Mouse (Mus musculus) heart, embryonic 11.5 days (tissue): ENCODE results near the gene Ercc6. TPM values are rescaled to one million over a fixed set of nuclear protein-coding genes. Genes with fewer than 3 reads are reported as not detected.

ENCODE experiments used
- ATAC-seq: fragments of 200-750 bp; cut with Nextera tagmentation; replicated peaks from 2 replicates; pipeline ENCODE4 v1.8.0; 2017; ENCODE audit warnings: moderate library complexity; ENCODE audit not compliant: insufficient number of reproducible peaks, low FRiP score, low TSS enrichment
- H3K27ac ChIP-seq: fragments of 300-500 bp; sonication (generic); 2 replicates; pipeline ENCODE4 v1.5.1; 2014; ENCODE audit warnings: mild to moderate bottlenecking, low read depth, low read length
- H3K27me3 ChIP-seq: fragments of 300-500 bp; sonication (generic); 2 replicates; pipeline ENCODE4 v1.6.1; 2014; ENCODE audit warnings: mild to moderate bottlenecking, low read length, mixed read lengths; ENCODE audit not compliant: control insufficient read depth, insufficient read depth
- H3K36me3 ChIP-seq: fragments of 300-500 bp; sonication (generic); 2 replicates; pipeline ENCODE4 v1.6.1; 2014; ENCODE audit warnings: mild to moderate bottlenecking, low read length, moderate library complexity, mixed read lengths; ENCODE audit not compliant: control insufficient read depth, insufficient read depth
- H3K4me1 ChIP-seq: fragments of 300-500 bp; sonication (generic); 2 replicates; pipeline ENCODE4 v1.6.1; 2014; ENCODE audit warnings: low read length; ENCODE audit not compliant: control insufficient read depth, insufficient read depth
- H3K4me2 ChIP-seq: fragments of 300-500 bp; sonication (generic); 2 replicates; pipeline ENCODE4 v1.6.1; 2014; ENCODE audit warnings: mild to moderate bottlenecking, moderate library complexity
- H3K4me3 ChIP-seq: fragments of 300-500 bp; sonication (generic); 2 replicates; pipeline ENCODE4 v1.5.1; 2014; ENCODE audit warnings: low read depth, low read length
- H3K9ac ChIP-seq: fragments of 300-500 bp; sonication (generic); 2 replicates; pipeline ENCODE4 v1.6.1; 2014; ENCODE audit warnings: mild to moderate bottlenecking, low read depth, low read length, moderate library complexity
- H3K9me3 ChIP-seq: fragments of 300-500 bp; sonication (generic); replicated peaks from 2 replicates; pipeline ENCODE4 v1.6.1; 2016; ENCODE audit warnings: low read length; ENCODE audit not compliant: control insufficient read depth
- WGBS: fragments of 180-500 bp; shearing (Covaris S2); extraction: QIAGEN DNeasy Blood & Tissue Kit; methylation state at CpG from one replicate; pipeline ENCODE4 v1.1.7; 2014; ENCODE audit not compliant: insufficient replicate concordance; 5-methylcytosine and 5-hydroxymethylcytosine counted together
- polyA plus RNA-seq: library from polyadenylated mRNA; unstranded; fragments of >200 nt; fragmentation: Nextera tagmentation; extraction: Ambion mirVana; gene quantifications from 2 replicates; pipeline ENCODE4 v1.2.1, GENCODE M21; 2014

Gene Ercc6
- polyA plus RNA-seq, 1 experiment from 2014 or later = 17.3 TPM

DNA sequence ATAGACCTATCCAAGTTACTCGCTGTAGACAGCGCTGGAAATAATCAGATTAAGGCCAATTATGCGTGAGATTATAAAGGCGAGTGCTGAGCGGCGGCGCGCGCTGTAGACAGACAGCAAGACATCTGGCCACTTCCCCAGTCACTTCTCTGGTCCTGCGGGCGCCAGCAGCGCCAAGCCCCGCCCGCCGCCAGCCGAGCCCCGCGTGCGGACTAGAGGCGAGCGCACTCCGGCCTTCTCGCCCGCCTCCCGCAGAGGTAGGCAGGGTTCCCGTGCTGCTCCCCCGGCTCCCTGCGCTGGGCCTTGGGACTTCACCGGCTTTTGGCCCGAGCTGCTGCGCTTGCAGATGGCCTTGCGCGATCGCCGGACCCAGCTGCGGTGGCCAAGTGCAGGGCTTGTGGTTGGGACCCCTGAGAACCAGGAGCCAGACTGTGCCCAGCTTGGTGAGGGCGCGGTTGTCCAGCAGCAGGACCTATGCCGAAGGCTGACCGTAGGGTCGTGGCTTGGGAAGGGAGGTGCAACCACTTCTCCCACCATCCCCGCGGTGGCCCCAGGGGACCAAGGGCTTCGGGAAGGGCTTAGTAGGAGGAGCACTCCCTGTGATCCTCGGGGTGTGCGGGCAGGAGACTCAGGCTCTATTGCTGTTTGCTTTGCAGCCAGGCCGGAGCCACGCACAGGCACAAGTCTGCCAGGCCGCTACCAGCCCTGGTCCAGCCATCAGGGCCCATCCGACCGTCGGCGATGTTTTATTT lies 86.1 kb downstream of the Ercc6 start, which contains the start of gene Prrxl1:
Gene Prrxl1 (plus strand): TSS at position 118 of the 752 bp plus-strand sequence.
- H3K4me3 ChIP-seq = peak within 1 kb of the TSS; percentile 29
- H3K27ac ChIP-seq = no peak within 1 kb of the TSS
- ATAC-seq = no peak
- no peak within 1 kb of the TSS for H3K9ac ChIP-seq
- under 1% methylated on average over 53 of the region's 53 CpGs for WGBS
- peak within 1 kb of the TSS; percentile 52 for H3K4me2 ChIP-seq
- H3K27me3 ChIP-seq = peaks cover 94% of the 10 kb centered on the region
- peaks cover 5% of the 10 kb centered on the region; the same call in 1 of the 2 replicates for H3K4me1 ChIP-seq
- no peaks in the 10 kb centered on the region for H3K9me3 ChIP-seq
- H3K36me3 ChIP-seq = no peaks in the 10 kb centered on the region

DNA sequence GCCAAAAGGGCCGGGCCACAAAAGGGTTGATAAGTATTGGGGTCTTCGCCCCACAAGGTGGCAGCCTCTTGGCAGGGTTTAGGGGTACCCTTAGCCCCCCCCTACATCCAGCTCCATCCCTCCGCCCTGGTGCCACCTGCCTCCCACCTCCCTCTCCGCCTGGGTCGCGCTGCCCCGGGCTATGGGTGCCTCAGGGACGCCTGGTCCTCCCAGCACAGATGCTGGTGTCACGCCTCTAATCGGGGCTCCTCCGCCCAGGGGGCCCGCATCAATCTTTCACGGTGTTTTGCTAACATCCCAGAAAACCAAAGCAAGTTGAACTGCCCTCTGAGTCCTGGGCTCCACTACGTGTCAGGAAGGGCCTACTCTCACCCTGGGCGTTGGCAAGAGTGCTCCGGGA lies 86.8 kb downstream of the Ercc6 start:
- Histone ChIP-seq H3K27me3 (peaks cover 88% of the 10 kb centered on the region), H3K4me1 (peaks cover 5% of the 10 kb centered on the region; the same call in 1 of the 2 replicates), H3K9ac (no peak overlapping the region), H3K27ac (no peak overlapping the region), H3K36me3 (no peaks in the 10 kb centered on the region), H3K4me3 (no peak overlapping the region; the same call in 1 of the 2 replicates), H3K4me2 (no peak overlapping the region), H3K9me3 (no peaks in the 10 kb centered on the region)
- 5% methylated on average over 16 of the region's 16 CpGs for WGBS
- ATAC-seq = no peak

DNA sequence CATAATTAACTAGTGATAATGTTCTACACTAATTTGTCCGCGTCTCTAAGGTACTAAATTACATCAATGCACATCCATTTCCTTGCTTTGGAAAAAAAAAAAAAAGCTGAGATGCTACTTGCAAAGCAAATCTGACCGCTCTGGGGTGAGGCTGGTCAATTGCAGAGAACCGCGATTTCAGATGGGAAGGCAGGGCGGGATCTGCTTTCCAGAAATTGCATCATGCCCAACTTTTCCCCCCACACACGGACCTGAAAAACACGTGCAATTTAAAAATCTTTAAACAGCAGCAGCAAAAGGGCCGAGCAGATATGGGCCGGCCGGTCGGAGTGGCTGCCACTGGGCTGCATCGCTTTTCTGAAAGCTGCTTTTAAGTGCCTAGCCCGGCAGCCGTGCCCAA lies 92.2 kb downstream of the Ercc6 start:
- no peak overlapping the region for H3K4me2 ChIP-seq
- H3K9me3 ChIP-seq = no peaks in the 10 kb centered on the region
- no peak overlapping the region for H3K27ac ChIP-seq
- no peak overlapping the region for H3K9ac ChIP-seq
- H3K27me3 ChIP-seq = peaks cover 37% of the 10 kb centered on the region
- H3K4me3 ChIP-seq = no peak overlapping the region
- no peak for ATAC-seq
- H3K4me1 ChIP-seq = no peaks in the 10 kb centered on the region
- 49% methylated on average over 15 of the region's 15 CpGs for WGBS
- H3K36me3 ChIP-seq = no peaks in the 10 kb centered on the region

DNA sequence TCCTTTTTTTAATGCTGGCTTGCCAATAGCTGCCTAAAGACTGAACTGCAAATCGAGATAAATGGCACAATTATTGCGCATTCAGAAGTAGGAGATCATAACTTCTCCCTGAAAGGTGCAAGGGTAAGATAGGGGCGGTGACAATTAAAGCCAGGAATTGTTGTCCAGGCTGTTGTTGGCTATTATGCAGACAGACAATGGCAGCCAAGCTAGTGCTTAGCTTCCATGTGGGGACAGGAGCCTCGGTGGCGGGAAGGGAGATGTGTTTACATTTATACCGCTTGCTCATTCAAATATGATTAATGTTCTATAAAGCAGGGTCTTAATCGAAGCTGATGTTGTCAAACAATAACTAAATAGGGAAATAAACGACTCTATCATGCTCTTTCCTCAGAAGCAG lies 93.0 kb downstream of the Ercc6 start:
- Histone ChIP-seq H3K4me2 (no peak overlapping the region), H3K9ac (no peak overlapping the region), H3K27me3 (peaks cover 29% of the 10 kb centered on the region), H3K4me3 (no peak overlapping the region), H3K36me3 (no peaks in the 10 kb centered on the region), H3K4me1 (no peaks in the 10 kb centered on the region), H3K9me3 (no peaks in the 10 kb centered on the region), H3K27ac (no peak overlapping the region)
- 70% methylated on average over 8 of the region's 8 CpGs for WGBS
- ATAC-seq = no peak

DNA sequence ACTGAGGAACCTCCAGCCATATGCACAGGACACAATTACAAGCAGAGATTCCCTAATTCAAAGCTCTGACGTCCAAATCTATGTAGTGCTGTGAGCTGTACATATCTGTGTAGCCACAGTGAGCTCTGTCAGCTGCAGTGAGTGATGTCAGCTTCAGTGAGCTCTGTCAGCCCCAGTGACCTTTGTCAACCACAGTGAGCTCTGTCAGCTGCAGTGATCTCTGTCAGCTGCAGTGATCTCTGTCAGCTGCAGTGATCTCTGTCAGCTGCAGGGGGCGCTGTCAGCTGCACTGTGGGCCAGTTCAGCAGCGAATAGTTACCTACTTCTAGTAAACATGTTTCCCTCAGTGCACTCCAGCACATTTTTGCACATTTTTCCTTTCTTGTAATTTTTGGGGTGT lies 96.1 kb downstream of the Ercc6 start:
- Histone ChIP-seq H3K27ac (no peak overlapping the region), H3K27me3 (peaks cover 3% of the 10 kb centered on the region; the same call in 1 of the 2 replicates)
- no peak for ATAC-seq

DNA sequence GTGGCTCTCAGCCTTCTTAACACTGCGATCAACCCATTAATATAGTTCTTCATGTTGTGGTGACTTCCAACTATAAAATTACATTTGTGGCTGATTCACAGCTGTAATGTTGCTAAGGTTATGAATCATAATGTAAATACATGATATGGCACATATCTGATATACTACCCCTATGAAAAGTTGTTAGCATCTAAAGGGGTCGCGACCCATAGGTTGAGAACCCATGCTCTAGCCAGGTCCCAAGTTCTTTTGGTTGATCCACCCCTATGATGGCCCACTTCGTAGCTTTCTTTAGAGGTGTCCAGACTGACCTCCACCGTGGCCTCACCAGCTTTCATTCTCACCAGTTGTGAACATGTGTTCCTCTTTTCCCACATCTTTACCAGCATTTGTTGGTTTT lies 103.9 kb downstream of the Ercc6 start:
- no peak overlapping the region for H3K4me2 ChIP-seq
- H3K9me3 ChIP-seq = no peaks in the 10 kb centered on the region
- no peak overlapping the region for H3K9ac ChIP-seq
- WGBS = 78% methylated on average over 5 of the region's 5 CpGs
- no peaks in the 10 kb centered on the region for H3K4me1 ChIP-seq
- H3K4me3 ChIP-seq = no peak overlapping the region
- H3K27ac ChIP-seq = no peak overlapping the region
- no peaks in the 10 kb centered on the region for H3K36me3 ChIP-seq
- H3K27me3 ChIP-seq = no peaks in the 10 kb centered on the region
- no peak for ATAC-seq

More for the DNA sequence above, 96.1 kb downstream of the Ercc6 start:
- Histone ChIP-seq H3K4me3 (no peak overlapping the region), H3K9me3 (no peaks in the 10 kb centered on the region), H3K4me2 (no peak overlapping the region), H3K36me3 (no peaks in the 10 kb centered on the region), H3K9ac (no peak overlapping the region), H3K4me1 (no peaks in the 10 kb centered on the region)
- 20% methylated on average over 3 of the region's 3 CpGs for WGBS

DNA sequence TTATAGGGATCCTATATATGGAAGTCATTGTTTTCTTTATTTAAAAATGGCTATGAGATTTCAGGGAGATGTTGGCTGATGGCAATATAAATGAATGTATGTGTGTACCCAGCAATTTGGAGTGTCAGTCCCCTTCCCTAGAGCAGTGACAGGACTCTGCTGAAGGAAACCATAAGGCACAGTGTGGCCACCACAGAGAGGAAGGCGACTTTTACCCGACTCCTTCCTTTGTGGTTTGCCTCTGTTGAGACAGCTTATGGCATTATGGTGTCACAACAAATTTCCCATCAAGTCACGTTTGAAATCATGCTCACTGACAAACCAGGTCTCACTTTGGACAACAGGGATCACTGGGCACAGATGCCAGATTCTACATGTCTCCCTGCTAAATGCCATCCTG lies 110.9 kb downstream of the Ercc6 start:
- ATAC-seq = no peak
- WGBS = 67% methylated on average over 3 of the region's 3 CpGs
- no peaks in the 10 kb centered on the region for H3K9me3 ChIP-seq
- H3K27me3 ChIP-seq = no peaks in the 10 kb centered on the region
- H3K4me2 ChIP-seq = no peak overlapping the region
- H3K4me3 ChIP-seq = no peak overlapping the region
- H3K4me1 ChIP-seq = no peaks in the 10 kb centered on the region
- no peak overlapping the region for H3K27ac ChIP-seq
- no peak overlapping the region for H3K9ac ChIP-seq
- H3K36me3 ChIP-seq = no peaks in the 10 kb centered on the region

DNA sequence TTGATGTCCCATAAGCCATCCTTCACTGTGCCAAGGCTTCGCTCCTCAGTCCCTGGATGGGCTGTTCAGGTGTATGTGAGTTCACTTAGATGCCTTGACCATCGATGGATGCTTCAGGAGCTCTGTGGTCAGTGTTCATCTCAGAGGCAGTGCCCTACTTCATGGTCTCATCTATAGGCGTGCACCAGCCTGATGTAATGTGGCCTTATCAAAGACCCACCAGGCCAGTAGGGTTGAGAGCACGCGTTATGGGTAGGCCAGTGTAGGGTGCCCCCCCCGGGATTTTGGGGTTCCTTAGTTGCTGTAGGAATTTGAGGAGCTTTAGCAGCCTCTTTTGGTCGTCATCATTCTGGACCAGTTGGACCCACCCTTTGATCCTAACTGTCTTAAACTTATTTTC lies 111.5 kb downstream of the Ercc6 start:
- Histone ChIP-seq H3K9ac (no peak overlapping the region), H3K4me1 (no peaks in the 10 kb centered on the region; the same call in 1 of the 2 replicates), H3K4me2 (no peak overlapping the region), H3K9me3 (no peaks in the 10 kb centered on the region), H3K27ac (no peak overlapping the region), H3K36me3 (no peaks in the 10 kb centered on the region), H3K4me3 (no peak overlapping the region), H3K27me3 (peaks cover 2% of the 10 kb centered on the region)
- no peak for ATAC-seq
- 75% methylated on average over 7 of the region's 7 CpGs for WGBS

DNA sequence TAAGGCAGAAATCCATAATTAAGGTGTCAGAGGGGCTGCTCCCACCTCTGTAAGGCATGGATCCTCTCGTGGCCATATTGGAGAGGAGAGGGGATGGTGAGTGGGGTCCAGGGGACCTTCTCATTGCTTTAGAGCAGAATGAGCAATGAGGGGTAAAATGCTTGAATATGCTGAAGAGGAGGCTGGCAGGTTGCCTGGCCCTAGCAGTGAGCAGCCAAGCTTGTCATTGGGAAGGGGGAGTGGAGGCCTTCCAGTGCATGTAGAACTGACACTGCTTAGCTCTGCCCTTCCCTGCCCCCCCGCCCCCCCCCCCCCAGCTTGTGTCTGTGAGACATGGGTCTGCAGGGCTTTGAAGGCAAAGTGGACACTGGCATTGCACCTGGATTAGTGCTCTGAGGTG lies 114.0 kb downstream of the Ercc6 start:
- Histone ChIP-seq H3K27me3 (peaks cover 5% of the 10 kb centered on the region), H3K9me3 (no peaks in the 10 kb centered on the region), H3K27ac (no peak overlapping the region), H3K4me2 (no peak overlapping the region), H3K9ac (no peak overlapping the region), H3K36me3 (no peaks in the 10 kb centered on the region), H3K4me3 (no peak overlapping the region), H3K4me1 (no peaks in the 10 kb centered on the region; the same call in 1 of the 2 replicates)
- 21% methylated on average over 2 of the region's 2 CpGs for WGBS
- ATAC-seq = no peak
